Mouse (Mus musculus) bone marrow, adult 2 months (tissue): Measurements from ENCODE around the gene Kdm6a.

Experiments used
- CTCF ChIP-seq: fragments of 200-500 bp; IDR thresholded peaks from 2 replicates; pipeline ENCODE4 v1.5.1; 2011; ENCODE audit warnings: low read length, control low read depth; ENCODE audit not compliant: control insufficient read depth, insufficient read depth
- POLR2A ChIP-seq: fragments of 200-500 bp; IDR thresholded peaks from 2 replicates; pipeline ENCODE4 v1.6.1; 2011; ENCODE audit warnings: low read depth, mild to moderate bottlenecking, control low read depth, low read length, borderline replicate concordance; ENCODE audit not compliant: control insufficient read depth

DNA sequence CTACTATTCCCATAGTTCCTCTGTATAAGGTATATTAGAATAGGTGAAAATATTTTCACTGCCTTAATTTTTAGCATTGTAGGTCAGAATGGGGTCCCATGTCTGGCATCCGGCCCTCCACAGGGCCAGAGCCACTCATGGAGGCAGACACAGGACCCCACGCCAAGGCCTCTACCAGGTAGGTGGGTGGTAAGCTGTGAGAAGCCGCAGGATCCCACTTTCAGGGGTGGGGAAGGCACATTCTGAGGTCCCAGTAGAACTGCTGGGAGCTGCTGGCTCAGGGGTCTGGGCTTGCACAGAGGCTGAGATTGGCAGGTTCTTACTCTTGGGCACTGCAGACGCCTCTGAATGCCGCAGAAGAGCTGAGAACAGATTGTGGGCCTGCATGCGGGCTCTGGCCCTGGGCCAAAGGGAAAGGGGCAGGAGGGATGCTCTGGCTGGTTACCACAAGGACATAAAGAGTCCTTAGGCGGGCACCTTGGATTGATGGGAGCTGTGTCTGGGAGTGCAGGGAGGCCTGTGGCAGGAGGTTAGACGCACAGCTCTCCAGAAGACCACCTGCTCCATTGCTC is 95.9 kb downstream of the Kdm6a start:
- no peak for TF ChIP-seq CTCF
- TF ChIP-seq POLR2A: no peak
